Mouse (Mus musculus) limb, embryonic 15.5 days (tissue): ENCODE data around the gene Kmt2e. TPM values are rescaled to one million over a fixed set of nuclear protein-coding genes. Genes with fewer than 3 reads are reported as not detected.

Source experiments
- ATAC-seq: fragments of 200-750 bp; cut with Nextera tagmentation; 2 replicates; pipeline ENCODE4 v1.8.0; 2017; ENCODE audit warnings: low read depth, moderate TSS enrichment; ENCODE audit not compliant: insufficient number of reproducible peaks, low FRiP score, low TSS enrichment
- H3K27ac ChIP-seq: fragments of 300-500 bp; sonication (generic); 2 replicates; pipeline ENCODE4 v1.5.1; 2015; ENCODE audit warnings: moderate library complexity, mild to moderate bottlenecking, inconsistent platforms
- H3K27me3 ChIP-seq: fragments of 300-500 bp; sonication (generic); 2 replicates; pipeline ENCODE4 v1.6.1; 2015; ENCODE audit warnings: inconsistent platforms
- H3K36me3 ChIP-seq: fragments of 300-500 bp; sonication (generic); 2 replicates; pipeline ENCODE4 v1.6.1; 2015; ENCODE audit warnings: inconsistent platforms
- H3K4me1 ChIP-seq: fragments of 300-500 bp; sonication (generic); 2 replicates; pipeline ENCODE4 v1.6.1; 2015; ENCODE audit warnings: inconsistent platforms
- H3K4me2 ChIP-seq: fragments of 300-500 bp; sonication (generic); 2 replicates; pipeline ENCODE4 v1.6.1; 2015; ENCODE audit warnings: mild to moderate bottlenecking, inconsistent platforms
- H3K4me3 ChIP-seq: fragments of 300-500 bp; sonication (generic); 2 replicates; pipeline ENCODE4 v1.5.1; 2015; ENCODE audit warnings: mild to moderate bottlenecking, inconsistent platforms
- H3K9ac ChIP-seq: fragments of 300-500 bp; sonication (generic); 2 replicates; pipeline ENCODE4 v1.6.1; 2015; ENCODE audit warnings: inconsistent platforms
- H3K9me3 ChIP-seq: fragments of 300-500 bp; sonication (generic); 2 replicates; pipeline ENCODE4 v1.6.1; 2016; ENCODE audit warnings: inconsistent platforms
- WGBS: fragments of 180-500 bp; shearing (Covaris S2); methylation state at CpG from one replicate; pipeline ENCODE4 v1.1.7; 2015; 5-methylcytosine and 5-hydroxymethylcytosine counted together
- polyA plus RNA-seq: library from polyadenylated mRNA; unstranded; fragments of >200 nt; fragmentation: Nextera tagmentation; extraction: Ambion mirVana; gene quantifications from 2 replicates; pipeline ENCODE4 v1.2.1, GENCODE M21; 2015

Gene Kmt2e
- polyA plus RNA-seq, 1 experiment from 2014 or later = 105 TPM

DNA sequence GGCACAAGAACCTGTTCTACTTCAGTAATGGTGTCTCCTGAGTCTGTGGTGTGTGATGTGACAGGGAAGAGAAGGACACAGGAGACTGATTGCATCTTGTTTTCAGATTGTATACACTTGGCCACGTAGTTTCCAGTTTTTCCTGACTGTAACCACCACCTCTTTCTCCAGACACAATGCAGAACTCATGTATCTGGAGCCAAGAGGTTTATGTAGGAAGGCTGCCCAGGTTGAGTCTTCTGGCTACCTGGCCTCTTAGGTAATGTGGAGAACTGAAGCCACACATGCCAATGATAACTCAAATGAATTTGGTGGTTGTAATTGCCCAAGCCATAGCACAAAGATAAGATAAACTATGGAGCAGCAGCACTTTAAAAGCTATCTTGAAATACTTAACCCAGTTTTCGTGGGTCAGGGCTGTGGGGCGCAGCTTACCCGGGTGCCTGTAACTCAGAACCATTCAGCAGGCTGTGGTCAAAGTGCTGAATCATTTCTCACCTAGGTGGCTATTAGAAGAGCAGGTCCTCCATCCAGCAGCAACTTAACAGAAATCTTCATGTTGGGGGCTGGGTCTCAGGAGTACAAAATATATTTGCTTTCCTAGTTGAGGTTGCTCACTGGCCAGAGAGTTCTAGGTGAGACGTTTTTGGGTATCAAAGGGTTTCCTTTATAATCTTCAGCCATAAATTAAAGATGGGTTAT lies 21.8 kb upstream of the Kmt2e start:
- 66% methylated on average over 5 of the region's 5 CpGs for WGBS
- no peaks in the 10 kb centered on the region for H3K9me3 ChIP-seq
- no peaks in the 10 kb centered on the region for H3K27me3 ChIP-seq
- no peak overlapping the region for H3K4me3 ChIP-seq
- no peak overlapping the region for H3K9ac ChIP-seq
- no peak overlapping the region for H3K4me2 ChIP-seq
- H3K36me3 ChIP-seq = peaks cover 14% of the 10 kb centered on the region
- peaks cover 47% of the 10 kb centered on the region for H3K4me1 ChIP-seq
- ATAC-seq = no peak
- H3K27ac ChIP-seq = no peak overlapping the region

DNA sequence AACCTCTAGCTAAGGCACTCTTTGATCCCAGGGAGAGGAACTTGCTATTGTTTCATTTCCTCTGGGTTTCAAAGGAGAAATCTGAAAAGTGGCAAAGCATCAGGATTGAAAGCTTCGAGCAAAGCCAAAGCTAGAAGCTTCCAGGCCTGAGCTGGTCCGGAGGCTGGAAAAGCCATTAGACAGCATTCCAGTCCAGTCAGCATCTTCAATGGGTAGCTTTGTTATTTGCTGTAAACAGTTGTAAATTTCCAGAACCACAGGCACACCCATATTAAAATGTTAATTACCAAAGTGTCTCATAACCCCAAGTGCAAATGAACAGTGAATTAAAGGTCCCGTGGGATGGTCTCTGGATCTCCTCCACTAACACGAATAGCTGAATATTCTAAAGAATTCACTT lies 21.2 kb upstream of the Kmt2e start:
- H3K27me3 ChIP-seq = no peaks in the 10 kb centered on the region
- no peak overlapping the region for H3K9ac ChIP-seq
- no peak overlapping the region for H3K4me3 ChIP-seq
- H3K4me1 ChIP-seq = peaks cover 51% of the 10 kb centered on the region
- 27% methylated on average over 4 of the region's 4 CpGs for whole genome bisulfite sequencing
- H3K36me3 ChIP-seq = peaks cover 14% of the 10 kb centered on the region
- peak overlapping the region; percentile 78 for H3K27ac ChIP-seq
- ATAC-seq = no peak
- no peaks in the 10 kb centered on the region for H3K9me3 ChIP-seq
- no peak overlapping the region for H3K4me2 ChIP-seq

DNA sequence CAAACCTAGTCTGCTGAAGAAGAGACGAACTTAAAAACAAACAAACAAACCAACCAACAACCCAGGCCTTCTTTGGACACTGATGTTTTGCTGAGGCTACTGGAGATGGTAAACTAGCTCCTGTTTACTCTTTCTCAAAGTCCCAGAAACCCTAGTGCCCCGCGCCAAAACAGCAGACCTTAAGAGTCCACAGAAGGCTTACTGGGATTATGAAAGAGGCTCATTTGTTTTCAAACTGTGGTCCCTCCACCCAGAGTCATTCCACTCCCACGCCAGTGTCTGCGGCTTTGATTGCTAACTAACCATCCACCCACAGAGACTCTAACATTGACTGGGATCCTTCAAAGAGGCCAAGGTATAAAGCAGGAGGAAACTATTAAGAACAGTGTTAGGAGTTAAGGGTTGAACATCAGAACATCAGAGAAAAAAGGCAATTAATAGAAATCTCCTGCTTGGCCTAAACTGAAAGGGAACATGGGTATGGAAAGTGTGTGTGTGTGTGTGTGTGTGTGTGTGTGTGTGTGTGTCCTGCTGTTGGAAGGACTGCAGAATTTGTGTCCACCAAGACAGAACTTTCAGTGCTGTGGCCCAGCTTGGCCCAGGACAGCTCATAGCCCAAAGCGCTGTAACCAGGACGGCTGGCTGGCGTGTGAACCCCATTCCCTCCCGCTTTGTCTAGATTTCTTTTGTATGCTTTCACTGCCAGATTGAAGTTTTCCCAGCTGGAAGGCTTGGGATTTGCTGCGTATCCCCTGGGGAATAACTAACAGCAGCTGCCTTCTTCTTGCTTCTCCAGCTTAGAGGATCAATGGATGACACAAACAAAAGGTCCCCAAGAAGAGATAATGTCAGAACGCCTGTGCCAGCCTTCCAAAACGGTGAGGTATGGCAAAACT lies 20.4 kb upstream of the Kmt2e start:
- H3K36me3 ChIP-seq = peaks cover 14% of the 10 kb centered on the region
- no peaks in the 10 kb centered on the region for H3K9me3 ChIP-seq
- H3K4me3 ChIP-seq = no peak overlapping the region
- H3K4me1 ChIP-seq = peaks cover 56% of the 10 kb centered on the region
- ATAC-seq = no peak
- no peak overlapping the region for H3K4me2 ChIP-seq
- H3K9ac ChIP-seq = no peak overlapping the region
- WGBS = 46% methylated on average over 12 of the region's 12 CpGs
- H3K27me3 ChIP-seq = no peaks in the 10 kb centered on the region
- peak overlapping the region; percentile 78 for H3K27ac ChIP-seq

DNA sequence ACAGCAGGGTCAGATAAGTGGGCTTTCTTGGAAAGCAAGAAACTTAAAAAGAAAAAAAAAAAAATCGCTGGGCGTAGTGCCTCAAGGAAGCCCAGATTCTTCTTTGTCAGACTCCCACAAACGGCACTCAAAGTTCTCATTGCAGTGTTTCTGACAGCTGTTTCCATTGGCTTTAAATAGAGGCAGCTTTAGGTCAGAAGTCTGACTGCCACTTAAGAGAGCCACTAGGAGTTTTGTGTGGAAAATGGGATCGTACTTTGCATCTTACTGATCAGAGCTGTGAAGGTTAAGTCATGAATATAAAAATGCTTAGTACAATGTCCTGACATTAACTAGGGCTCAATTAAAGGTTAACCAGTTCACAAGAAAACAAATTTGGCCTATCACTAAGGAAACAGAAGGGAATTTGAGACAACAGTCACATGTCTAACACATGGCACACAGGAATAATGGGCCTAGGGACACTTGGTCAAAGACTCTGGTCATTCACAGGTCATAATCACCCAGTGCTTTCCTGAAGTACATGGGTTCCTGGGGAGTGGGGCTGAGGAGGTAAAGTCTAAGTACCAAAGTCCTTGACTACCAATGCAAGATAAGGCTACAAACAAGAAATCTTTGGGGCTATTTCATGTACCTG lies 19.6 kb upstream of the Kmt2e start:
- H3K27me3 ChIP-seq = no peaks in the 10 kb centered on the region
- H3K27ac ChIP-seq = peak overlapping the region; percentile 78
- H3K4me3 ChIP-seq = no peak overlapping the region
- H3K36me3 ChIP-seq = peaks cover 12% of the 10 kb centered on the region
- no peak overlapping the region for H3K9ac ChIP-seq
- WGBS = 44% methylated on average over 4 of the region's 4 CpGs
- no peak for ATAC-seq
- H3K9me3 ChIP-seq = no peaks in the 10 kb centered on the region
- no peak overlapping the region for H3K4me2 ChIP-seq
- peaks cover 63% of the 10 kb centered on the region for H3K4me1 ChIP-seq

DNA sequence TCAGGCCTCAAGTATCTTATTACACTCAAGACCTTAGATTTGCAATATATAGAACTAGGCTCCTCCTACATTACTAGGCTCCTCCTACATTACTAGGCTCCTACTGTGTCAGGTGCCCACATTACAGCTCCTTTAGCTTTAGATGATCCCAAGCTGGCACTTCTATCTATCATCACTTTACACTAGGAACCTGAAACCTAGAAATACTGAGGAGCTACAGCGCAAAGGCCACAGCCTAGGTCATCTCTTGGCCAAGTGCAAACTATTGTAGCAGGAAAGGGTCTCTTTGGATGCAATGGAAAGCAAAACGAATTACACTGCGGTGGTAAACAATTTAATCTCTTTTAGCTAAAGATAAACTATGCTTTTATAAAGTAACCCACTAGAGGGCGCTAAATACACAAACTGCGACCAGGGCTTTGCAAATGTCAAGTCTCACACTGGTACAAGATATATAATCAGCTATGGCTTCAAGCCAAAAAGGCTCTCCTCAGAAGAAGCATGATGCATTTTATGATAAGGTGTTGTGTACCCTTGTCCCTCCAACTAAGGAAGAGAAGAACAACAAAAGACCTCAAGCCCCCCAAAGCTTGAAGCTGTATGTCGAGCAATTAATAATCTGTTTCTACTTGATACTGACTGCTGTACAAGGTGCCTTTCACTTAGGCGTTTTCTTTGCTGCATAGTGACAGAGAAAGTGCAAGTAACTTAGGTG lies 18.5 kb upstream of the Kmt2e start:
- Histone ChIP-seq H3K9me3 (no peaks in the 10 kb centered on the region), H3K27me3 (no peaks in the 10 kb centered on the region), H3K9ac (no peak overlapping the region), H3K4me1 (peaks cover 69% of the 10 kb centered on the region), H3K4me3 (no peak overlapping the region), H3K27ac (peak overlapping the region; percentile 12), H3K4me2 (no peak overlapping the region), H3K36me3 (peaks cover 6% of the 10 kb centered on the region; the same call in 1 of the 2 replicates)
- WGBS = 29% methylated on average over 7 of the region's 7 CpGs
- ATAC-seq = no peak

DNA sequence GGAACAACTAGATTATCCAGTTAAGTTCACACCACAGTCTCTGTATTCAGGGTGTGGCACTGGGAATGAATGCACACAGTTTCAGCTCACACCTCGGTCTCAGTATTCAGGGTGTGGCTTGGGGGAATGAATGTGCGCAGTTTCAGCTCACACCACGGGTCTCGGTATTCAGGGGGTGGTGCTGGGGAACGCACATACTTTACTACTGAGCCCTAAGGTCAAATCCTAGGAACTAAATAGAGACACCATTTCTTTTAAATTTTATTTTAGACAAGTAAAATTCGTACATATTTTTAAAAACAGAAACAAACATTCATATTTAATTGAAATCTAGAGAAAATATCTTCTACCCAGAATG lies 18.0 kb upstream of the Kmt2e start:
- no peak overlapping the region for H3K9ac ChIP-seq
- H3K4me1 ChIP-seq = peaks cover 69% of the 10 kb centered on the region
- H3K27ac ChIP-seq = peak overlapping the region; percentile 12
- peaks cover 3% of the 10 kb centered on the region; the same call in 1 of the 2 replicates for H3K36me3 ChIP-seq
- no peak for ATAC-seq
- H3K4me3 ChIP-seq = no peak overlapping the region
- H3K9me3 ChIP-seq = no peaks in the 10 kb centered on the region
- 52% methylated on average over 6 of the region's 6 CpGs for WGBS
- H3K4me2 ChIP-seq = no peak overlapping the region
- H3K27me3 ChIP-seq = no peaks in the 10 kb centered on the region

DNA sequence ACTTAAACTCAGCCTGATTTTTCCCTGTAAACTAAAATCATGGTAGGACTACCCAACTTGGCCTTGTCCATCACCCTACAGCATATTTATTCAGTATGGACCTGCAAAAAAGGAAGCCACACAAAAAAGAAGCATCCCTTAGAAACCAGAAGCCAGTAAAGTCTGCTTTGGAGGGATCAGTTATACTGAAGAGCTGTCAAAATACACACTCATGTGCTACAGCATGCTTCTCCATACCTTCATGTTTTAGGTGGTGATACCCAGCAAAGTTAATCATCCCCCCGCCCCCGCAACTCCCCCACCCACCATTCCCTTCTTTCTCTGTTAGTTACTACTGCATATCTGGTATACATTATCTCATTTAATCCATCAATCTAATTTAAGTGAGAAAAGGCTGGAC lies 16.5 kb upstream of the Kmt2e start:
- H3K9ac ChIP-seq = no peak overlapping the region
- peak overlapping the region; percentile 94 for H3K27ac ChIP-seq
- H3K4me2 ChIP-seq = peak overlapping the region; percentile 72
- no peaks in the 10 kb centered on the region for H3K9me3 ChIP-seq
- no peaks in the 10 kb centered on the region; the same call in 1 of the 2 replicates for H3K36me3 ChIP-seq
- H3K27me3 ChIP-seq = no peaks in the 10 kb centered on the region
- no peak for ATAC-seq
- peaks cover 64% of the 10 kb centered on the region for H3K4me1 ChIP-seq
- peak overlapping the region; percentile 56 for H3K4me3 ChIP-seq
- WGBS = 45% methylated on average over 2 of the region's 2 CpGs

DNA sequence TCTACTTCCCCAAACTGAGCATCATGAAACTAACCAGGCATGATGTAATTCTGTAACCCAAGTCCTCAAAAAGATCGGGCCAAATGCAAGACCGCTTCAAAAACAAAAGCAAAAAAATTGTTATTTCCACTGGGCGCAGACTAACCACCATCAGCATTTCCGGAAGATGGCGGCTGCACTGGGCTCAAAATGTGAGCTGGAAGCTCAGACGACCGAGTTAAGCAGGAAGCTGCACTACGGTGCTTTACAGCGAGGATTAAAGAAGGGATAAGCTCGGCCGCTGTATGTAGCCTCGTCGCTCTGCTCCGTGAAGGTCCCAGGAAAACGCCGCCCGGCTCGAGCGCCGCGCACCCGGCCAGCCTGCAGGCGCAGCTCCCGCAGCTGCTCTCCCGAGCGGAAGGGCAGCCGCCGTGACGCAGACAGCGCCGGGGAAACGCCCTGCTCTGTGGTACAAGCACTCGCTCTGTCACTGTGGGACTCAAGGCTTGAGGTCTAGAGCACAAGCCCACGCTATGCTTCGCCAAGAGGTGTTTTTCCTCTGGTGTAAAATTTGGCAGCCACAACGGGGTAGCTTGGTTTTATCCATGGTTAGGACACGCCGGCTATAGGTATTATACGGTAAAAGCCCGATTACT lies 16.0 kb upstream of the Kmt2e start:
- H3K4me2 ChIP-seq = peak overlapping the region; percentile 72

DNA sequence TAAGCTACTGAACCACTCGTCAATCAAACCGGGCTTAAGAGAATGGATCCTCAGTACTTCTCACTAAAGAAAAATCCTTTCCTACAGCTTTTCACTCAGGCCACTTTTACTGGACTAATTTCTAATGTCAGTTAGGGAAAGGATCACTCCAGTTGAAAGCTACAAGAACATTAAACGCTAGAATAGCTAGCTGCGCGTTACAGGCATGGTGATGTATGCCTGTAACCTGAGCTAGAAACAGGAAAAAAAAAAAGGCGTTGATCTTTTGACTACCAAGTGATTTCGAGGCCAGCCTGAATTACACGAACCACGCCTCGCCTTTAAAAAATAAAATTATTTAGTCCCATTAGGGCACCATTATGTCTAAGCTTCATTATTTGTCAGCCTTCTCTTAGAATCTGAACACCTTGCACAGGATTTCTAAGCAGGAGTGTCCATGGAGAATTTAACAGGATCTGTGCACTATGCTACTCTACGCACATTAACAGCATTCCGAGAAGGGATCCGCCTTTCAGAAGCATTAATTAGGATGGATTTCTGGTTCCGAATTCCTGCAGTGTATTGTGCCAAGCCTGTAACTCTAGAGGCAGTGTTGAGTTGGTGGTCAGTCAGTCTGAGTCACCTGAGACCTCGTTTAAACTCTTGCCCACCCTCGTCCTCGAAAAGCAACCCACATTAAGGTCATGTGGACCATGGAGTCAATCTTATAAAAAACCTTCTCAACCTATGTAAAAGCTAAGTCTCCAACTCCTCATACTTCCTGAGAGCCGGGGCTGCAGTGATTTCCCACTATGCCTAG lies 15.2 kb upstream of the Kmt2e start:
- Histone ChIP-seq H3K27ac (peak overlapping the region; percentile 94), H3K4me2 (peak overlapping the region; percentile 72), H3K9me3 (no peaks in the 10 kb centered on the region), H3K36me3 (peaks cover 6% of the 10 kb centered on the region), H3K4me1 (peaks cover 51% of the 10 kb centered on the region), H3K9ac (peak overlapping the region; percentile 45), H3K27me3 (no peaks in the 10 kb centered on the region), H3K4me3 (peak overlapping the region; percentile 56)
- ATAC-seq = no peak
- 2% methylated on average over 18 of the region's 18 CpGs for WGBS

More for the DNA sequence above, 16.0 kb upstream of the Kmt2e start:
- H3K27me3 ChIP-seq = no peaks in the 10 kb centered on the region
- H3K36me3 ChIP-seq = peaks cover 4% of the 10 kb centered on the region; the same call in 1 of the 2 replicates
- peaks cover 58% of the 10 kb centered on the region for H3K4me1 ChIP-seq
- peak overlapping the region; percentile 45 for H3K9ac ChIP-seq
- no peaks in the 10 kb centered on the region for H3K9me3 ChIP-seq
- WGBS = under 1% methylated on average over 40 of the region's 40 CpGs
- peak; percentile 74 for ATAC-seq
- peak overlapping the region; percentile 94 for H3K27ac ChIP-seq
- H3K4me3 ChIP-seq = peak overlapping the region; percentile 56

DNA sequence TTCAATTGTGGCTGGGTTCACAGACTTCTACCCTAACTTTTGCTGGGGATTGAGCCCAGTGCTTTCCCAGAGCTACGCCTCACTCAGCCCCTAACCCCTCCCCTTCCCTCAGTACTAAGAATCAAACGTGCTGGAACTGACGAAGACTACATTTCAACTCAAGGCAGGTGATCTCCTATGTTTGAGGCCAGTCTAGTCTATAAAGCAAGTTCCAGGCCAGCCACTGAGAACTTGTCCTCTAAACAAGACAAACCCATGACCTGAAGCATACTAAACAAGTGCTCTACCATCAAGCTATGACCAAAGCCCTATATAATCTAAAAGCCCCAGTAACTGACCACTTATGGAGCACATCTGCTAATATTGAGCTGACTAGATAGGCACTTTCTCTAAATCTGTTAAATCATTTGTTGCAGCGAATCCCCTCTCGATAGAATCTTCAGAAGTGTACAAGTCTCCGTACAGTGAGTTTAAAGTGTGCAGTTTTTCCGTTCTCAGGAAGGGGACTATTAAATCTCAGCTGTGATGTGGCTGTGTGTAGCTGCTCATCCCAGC lies 14.5 kb upstream of the Kmt2e start:
- Histone ChIP-seq H3K4me2 (peak overlapping the region; percentile 72), H3K4me3 (peak overlapping the region; percentile 56), H3K27me3 (no peaks in the 10 kb centered on the region), H3K9me3 (no peaks in the 10 kb centered on the region), H3K4me1 (peaks cover 44% of the 10 kb centered on the region), H3K27ac (peak overlapping the region; percentile 94), H3K9ac (no peak overlapping the region), H3K36me3 (peaks cover 9% of the 10 kb centered on the region)
- WGBS = 33% methylated on average over 7 of the region's 7 CpGs
- ATAC-seq = no peak
